Mouse (Mus musculus): ENCODE measurements around the gene Sh2d4b.

DNA sequence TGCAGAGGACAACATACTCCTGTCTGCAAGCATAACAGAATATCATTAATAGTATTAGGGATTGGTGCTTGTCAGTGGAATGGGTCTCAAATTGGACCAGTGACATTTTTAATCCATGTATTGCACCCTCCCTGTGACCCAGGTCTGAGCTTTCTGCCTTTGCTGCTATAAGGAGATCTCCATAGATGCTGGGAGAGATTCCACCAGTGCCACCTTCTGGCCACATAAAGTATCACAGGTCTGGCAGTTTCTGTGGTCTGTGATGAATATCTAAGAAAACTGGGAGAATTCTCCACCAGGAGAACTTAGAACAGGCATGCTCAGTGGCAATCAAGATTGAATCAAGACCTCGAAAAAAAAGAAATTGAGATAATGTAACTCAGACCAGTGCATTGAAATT is 101.5 kb downstream of the Sh2d4b start:
- TF ChIP-seq CTCF (IDR thresholded peaks at IDR 0.05; ENCODE audit: low read depth, low read length) = no peak
- TF ChIP-seq POLR2A (IDR thresholded peaks at IDR 0.05; ENCODE audit: borderline replicate concordance, low read depth, low read length) = no peak

Data from bone marrow macrophage, adult 2 months (primary cell).